Mouse (Mus musculus) liver, embryonic 16.5 days (tissue): ENCODE measurements around the gene Osgep. TPM values are rescaled to one million over a fixed set of nuclear protein-coding genes. Genes with fewer than 3 reads are reported as not detected.

Source experiments
- ATAC-seq: fragments of 200-750 bp; cut with Nextera tagmentation; 2 replicates; pipeline ENCODE4 v1.8.0; 2017; ENCODE audit warnings: low read depth, mild to moderate bottlenecking, moderate number of reproducible peaks, moderate library complexity
- H3K27ac ChIP-seq: fragments of 300-500 bp; sonication (generic); 2 replicates; pipeline ENCODE4 v1.5.1; 2014; ENCODE audit warnings: mild to moderate bottlenecking, low read length
- H3K27me3 ChIP-seq: fragments of 300-500 bp; sonication (generic); 2 replicates; pipeline ENCODE4 v1.6.1; 2014; ENCODE audit warnings: low read depth, low read length, mixed read lengths; ENCODE audit not compliant: control insufficient read depth, insufficient read depth
- H3K36me3 ChIP-seq: fragments of 300-500 bp; sonication (generic); 2 replicates; pipeline ENCODE4 v1.6.1; 2014; ENCODE audit warnings: mild to moderate bottlenecking; ENCODE audit not compliant: control insufficient read depth, insufficient read depth
- H3K4me1 ChIP-seq: fragments of 300-500 bp; sonication (generic); 2 replicates; pipeline ENCODE4 v1.6.1; 2014; ENCODE audit warnings: low read depth, low read length, mixed read lengths; ENCODE audit not compliant: control insufficient read depth
- H3K4me2 ChIP-seq: fragments of 300-500 bp; sonication (generic); 2 replicates; pipeline ENCODE4 v1.6.1; 2014; ENCODE audit warnings: low read depth, low read length, mixed read lengths
- H3K4me3 ChIP-seq: fragments of 300-500 bp; sonication (generic); 2 replicates; pipeline ENCODE4 v1.5.1; 2014; ENCODE audit warnings: low read depth, mild to moderate bottlenecking, low read length
- H3K9ac ChIP-seq: fragments of 300-500 bp; sonication (generic); 2 replicates; pipeline ENCODE4 v1.6.1; 2014; ENCODE audit warnings: low read depth, low read length
- H3K9me3 ChIP-seq: fragments of 300-500 bp; sonication (generic); replicated peaks from 2 replicates; pipeline ENCODE4 v1.6.1; 2016; ENCODE audit warnings: low read length; ENCODE audit not compliant: control insufficient read depth
- WGBS: fragments of 180-500 bp; shearing (Covaris S2); extraction: QIAGEN DNeasy Blood & Tissue Kit; methylation state at CpG from one replicate; pipeline ENCODE4 v1.1.7; 2014; ENCODE audit not compliant: insufficient replicate concordance; 5-methylcytosine and 5-hydroxymethylcytosine counted together
- polyA plus RNA-seq: library from polyadenylated mRNA; unstranded; fragments of >200 nt; fragmentation: Nextera tagmentation; extraction: Ambion mirVana; gene quantifications from 2 replicates; pipeline ENCODE4 v1.2.1, GENCODE M21; 2015

Osgep gene
- polyA plus RNA-seq, 1 experiment from 2014 or later: 53.3 TPM

- Histone ChIP-seq H3K36me3 (no peaks in the 10 kb centered on the region), H3K4me3 (peak overlapping the region; percentile 28), H3K9me3 (no peaks in the 10 kb centered on the region), H3K4me1 (peaks cover 3% of the 10 kb centered on the region), H3K27ac (peak overlapping the region; percentile 41; the same call in 1 of the 2 replicates), H3K4me2 (peak overlapping the region; percentile 50), H3K9ac (peak overlapping the region; percentile 6), H3K27me3 (peaks cover 5% of the 10 kb centered on the region; the same call in 1 of the 2 replicates)
- ATAC-seq: peak; percentile 82
- WGBS: 20% methylated on average over 19 of the region's 19 CpGs
Measured at GRCm38 (mm10) chr14:50895985-50896746, 28.5 kb downstream of the Osgep start.

- Histone ChIP-seq H3K4me1 (peaks cover 3% of the 10 kb centered on the region), H3K27ac (no peak overlapping the region), H3K4me3 (no peak overlapping the region), H3K27me3 (peaks cover 5% of the 10 kb centered on the region; the same call in 1 of the 2 replicates), H3K9me3 (no peaks in the 10 kb centered on the region), H3K4me2 (no peak overlapping the region), H3K9ac (no peak overlapping the region), H3K36me3 (no peaks in the 10 kb centered on the region)
- no peak for ATAC-seq
Measured at GRCm38 (mm10) chr14:50895407-50895806, 29.3 kb downstream of the Osgep start.

- ATAC-seq: no peak
- Histone ChIP-seq H3K4me3 (no peak overlapping the region), H3K4me2 (no peak overlapping the region), H3K9me3 (no peaks in the 10 kb centered on the region), H3K27me3 (peaks cover 5% of the 10 kb centered on the region; the same call in 1 of the 2 replicates), H3K27ac (no peak overlapping the region), H3K36me3 (no peaks in the 10 kb centered on the region), H3K4me1 (peaks cover 3% of the 10 kb centered on the region), H3K9ac (no peak overlapping the region)
- WGBS: 60% methylated on average over 22 of the region's 22 CpGs
Measured at GRCm38 (mm10) chr14:50892541-50893459, 31.9 kb downstream of the Osgep start.

- no peak overlapping the region for H3K27ac ChIP-seq
- WGBS: 66% methylated on average over 7 of the region's 7 CpGs
- H3K9ac ChIP-seq: no peak overlapping the region
- ATAC-seq: no peak
- H3K4me2 ChIP-seq: no peak overlapping the region
- no peaks in the 10 kb centered on the region for H3K36me3 ChIP-seq
- peaks cover 3% of the 10 kb centered on the region for H3K4me1 ChIP-seq
- no peak overlapping the region for H3K4me3 ChIP-seq
- H3K9me3 ChIP-seq: no peaks in the 10 kb centered on the region
- peaks cover 5% of the 10 kb centered on the region; the same call in 1 of the 2 replicates for H3K27me3 ChIP-seq
Measured at GRCm38 (mm10) chr14:50892091-50892490, 32.6 kb downstream of the Osgep start.

- ATAC-seq: no peak
- no peaks in the 10 kb centered on the region for H3K9me3 ChIP-seq
- 77% methylated on average over 8 of the region's 8 CpGs for WGBS
- H3K27me3 ChIP-seq: peaks cover 3% of the 10 kb centered on the region; the same call in 1 of the 2 replicates
- no peak overlapping the region for H3K4me3 ChIP-seq
- H3K9ac ChIP-seq: no peak overlapping the region
- no peak overlapping the region for H3K4me2 ChIP-seq
- H3K4me1 ChIP-seq: peaks cover 3% of the 10 kb centered on the region
- H3K27ac ChIP-seq: no peak overlapping the region
- no peaks in the 10 kb centered on the region for H3K36me3 ChIP-seq
Measured at GRCm38 (mm10) chr14:50891621-50892020, 33.1 kb downstream of the Osgep start.

GRCm38 (mm10) chr14:50876236-50876950 is 48.3 kb downstream of the Osgep start:
- no peak overlapping the region for H3K9ac ChIP-seq
- H3K4me1 ChIP-seq: no peaks in the 10 kb centered on the region
- H3K27ac ChIP-seq: no peak overlapping the region
- WGBS: 64% methylated on average over 6 of the region's 6 CpGs
- H3K4me2 ChIP-seq: no peak overlapping the region
- no peak overlapping the region for H3K4me3 ChIP-seq
- no peak for ATAC-seq
- no peaks in the 10 kb centered on the region for H3K9me3 ChIP-seq
- H3K36me3 ChIP-seq: no peaks in the 10 kb centered on the region
- H3K27me3 ChIP-seq: no peaks in the 10 kb centered on the region

GRCm38 (mm10) chr14:50875591-50876230 is 49.0 kb downstream of the Osgep start:
- Histone ChIP-seq H3K36me3 (no peaks in the 10 kb centered on the region), H3K4me1 (no peaks in the 10 kb centered on the region), H3K27me3 (no peaks in the 10 kb centered on the region), H3K9ac (no peak overlapping the region), H3K9me3 (no peaks in the 10 kb centered on the region), H3K27ac (no peak overlapping the region), H3K4me2 (no peak overlapping the region), H3K4me3 (no peak overlapping the region)
- 60% methylated on average over 6 of the region's 6 CpGs for WGBS
- no peak for ATAC-seq

GRCm38 (mm10) chr14:50875175-50875574 is 49.5 kb downstream of the Osgep start:
- Histone ChIP-seq H3K4me3 (no peak overlapping the region), H3K9me3 (no peaks in the 10 kb centered on the region), H3K4me1 (no peaks in the 10 kb centered on the region), H3K27ac (no peak overlapping the region), H3K4me2 (no peak overlapping the region), H3K27me3 (no peaks in the 10 kb centered on the region), H3K36me3 (no peaks in the 10 kb centered on the region), H3K9ac (no peak overlapping the region)
- WGBS: 63% methylated on average over 3 of the region's 3 CpGs
- no peak for ATAC-seq
